In the genomic region with DNA sequence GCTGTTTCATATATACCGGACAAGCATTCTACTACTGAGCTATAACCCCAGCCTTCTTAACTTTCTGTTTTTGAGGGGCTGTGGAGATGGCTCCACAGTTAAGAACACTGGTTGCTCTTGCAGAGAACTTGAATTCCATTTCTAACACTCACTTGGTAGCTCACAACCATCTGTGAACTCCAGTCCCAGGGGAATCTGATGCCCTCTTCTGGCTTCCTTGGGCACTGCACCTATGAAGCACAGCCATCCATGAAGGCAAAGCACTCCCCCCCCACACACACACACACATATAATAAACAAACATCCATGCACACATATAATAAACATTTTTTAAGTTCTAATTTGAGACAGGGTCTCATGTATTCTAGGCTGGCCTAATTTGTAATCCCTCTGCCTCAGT, we compare ENCODE assay signal across 8 mouse cellular contexts. TPM values are rescaled to one million over a fixed set of nuclear protein-coding genes. Genes with fewer than 3 reads are reported as not detected.
DNase-seq lines count a peak whose midpoint lies in the region; ATAC-seq and TF ChIP-seq lines count a peak whose summit lies in the region.

No protein-coding gene starts in this region.

- H3K9ac ChIP-seq in forebrain, embryonic 15.5 days (replicated peaks) = no peak overlapping the region

- no peak overlapping the region for H3K27ac ChIP-seq in forebrain, embryonic 10.5 days
- H3K27ac ChIP-seq in forebrain, embryonic 15.5 days (replicated peaks) = no peak overlapping the region
- H3K27ac ChIP-seq in testis, adult 2 months (ENCODE audit: control insufficient read depth, insufficient read depth, low read depth, low read length) = no peak overlapping the region

- H3K4me1 ChIP-seq in forebrain, embryonic 10.5 days = peaks cover 4% of the 10 kb centered on the region
- peaks cover 11% of the 10 kb centered on the region for H3K4me1 ChIP-seq in forebrain, embryonic 15.5 days
- no peaks in the 10 kb centered on the region for H3K4me1 ChIP-seq in testis, adult 2 months (ENCODE audit: control insufficient read depth, insufficient read depth, low read length)

- peak; percentile 60 for DNase-seq in forebrain, embryonic 10.5 days (ENCODE audit: extremely low spot score, low spot score)
- no peak for DNase-seq in testis, postnatal 14 days (ENCODE audit: low spot score)
- DNase-seq in embryo, embryonic 11 days = peak; percentile 60
- DNase-seq in kidney, postnatal 25 days = peak; percentile 73 to 86
- peak; percentile 76 for DNase-seq in lung, postnatal 25 days (ENCODE audit: low spot score)
- peak; percentile 57 to 80 for DNase-seq in spleen, postnatal 10 days (ENCODE audit: low spot score in 2 of 2)

- peak; percentile 57; the same call in 1 of the 2 replicates for TF ChIP-seq CTCF in testis, adult 2 months (IDR thresholded peaks at IDR 0.05; ENCODE audit: control insufficient read depth, insufficient read depth, insufficient replicate concordance, low read depth, low read length)

- ATAC-seq in forebrain, embryonic 15.5 days (replicated peaks) = no peak

- TF ChIP-seq POLR2A in testis, adult 2 months (IDR thresholded peaks at IDR 0.05; ENCODE audit: control insufficient read depth, low read depth, low read length) = no peak

- no peaks in the 10 kb centered on the region for H3K36me3 ChIP-seq in forebrain, embryonic 10.5 days (replicated peaks)
- H3K36me3 ChIP-seq in forebrain, embryonic 15.5 days = no peaks in the 10 kb centered on the region
- H3K36me3 ChIP-seq in testis, adult 2 months (ENCODE audit: control insufficient read depth, insufficient read depth, low read length) = no peaks in the 10 kb centered on the region

- H3K9me3 ChIP-seq in forebrain, embryonic 10.5 days = no peaks in the 10 kb centered on the region
- H3K9me3 ChIP-seq in forebrain, embryonic 15.5 days = no peaks in the 10 kb centered on the region

- no peaks in the 10 kb centered on the region for H3K27me3 ChIP-seq in forebrain, embryonic 10.5 days (ENCODE audit: poor library complexity, severe bottlenecking)
- no peaks in the 10 kb centered on the region for H3K27me3 ChIP-seq in forebrain, embryonic 15.5 days
- H3K27me3 ChIP-seq in testis, adult 2 months (ENCODE audit: control insufficient read depth, insufficient read depth, low read length) = no peaks in the 10 kb centered on the region

- no peak overlapping the region for H3K4me2 ChIP-seq in forebrain, embryonic 15.5 days (replicated peaks)

- no peak overlapping the region for H3K4me3 ChIP-seq in forebrain, embryonic 10.5 days
- H3K4me3 ChIP-seq in forebrain, embryonic 15.5 days = no peak overlapping the region
- H3K4me3 ChIP-seq in testis, adult 2 months (ENCODE audit: control insufficient read depth, low read depth, low read length) = no peak overlapping the region

- 81% methylated on average over 1 of the region's 1 CpGs for WGBS in forebrain, embryonic 10.5 days
- 58% methylated on average over 1 of the region's 1 CpGs for WGBS in forebrain, embryonic 15.5 days

RNA-seq across cellular contexts. Expression of a gene that starts 20.0 kb away (rescaled TPM):
- 14.1 and 14.6 TPM in 2 replicates for polyA plus RNA-seq in forebrain, embryonic 10.5 days (2016; fragmentation: Nextera tagmentation; extraction: Ambion mirVana)
- 18.1 and 18.3 TPM in 2 replicates for polyA plus RNA-seq in forebrain, embryonic 15.5 days (2015; fragmentation: Nextera tagmentation; extraction: Ambion mirVana)
- polyA plus RNA-seq in testis, adult 2 months (2012; rRNA removed) = 16.4 and 17.7 TPM in 2 replicates

RNA-seq across cellular contexts. Expression of a gene that starts 22.3 kb away (rescaled TPM):
- 26.0 and 29.7 TPM in 2 replicates for polyA plus RNA-seq in forebrain, embryonic 10.5 days (2016; fragmentation: Nextera tagmentation; extraction: Ambion mirVana)
- 71.2 and 77.1 TPM in 2 replicates for polyA plus RNA-seq in forebrain, embryonic 15.5 days (2015; fragmentation: Nextera tagmentation; extraction: Ambion mirVana)
- 30.6 and 30.8 TPM in 2 replicates for polyA plus RNA-seq in testis, adult 2 months (2012; rRNA removed)

RNA-seq across cellular contexts. Expression of a gene that starts 43.0 kb away (rescaled TPM):
- 0.10 TPM in 2 replicates for polyA plus RNA-seq in forebrain, embryonic 10.5 days (2016; fragmentation: Nextera tagmentation; extraction: Ambion mirVana)
- 0.37 and 0.51 TPM in 2 replicates for polyA plus RNA-seq in forebrain, embryonic 15.5 days (2015; fragmentation: Nextera tagmentation; extraction: Ambion mirVana)
- 0.07 and 0.22 TPM in 2 replicates for polyA plus RNA-seq in testis, adult 2 months (2012; rRNA removed)
